Mouse (Mus musculus): ENCODE results near the gene Mcm9. TPM values are rescaled to one million over a fixed set of nuclear protein-coding genes. Genes with fewer than 3 reads are reported as not detected.
A peak's percentile ranks its signal among the peaks of the same experiment; 100 is the strongest.
"Not testable (repeated sequence)": the region's sequence is repeated elsewhere in the genome, so short reads cannot be mapped to it uniquely, and the experiment has no call there.

Gene Mcm9
- polyA plus RNA-seq, 1 experiment from 2014 or later: 14.1 TPM

DNA sequence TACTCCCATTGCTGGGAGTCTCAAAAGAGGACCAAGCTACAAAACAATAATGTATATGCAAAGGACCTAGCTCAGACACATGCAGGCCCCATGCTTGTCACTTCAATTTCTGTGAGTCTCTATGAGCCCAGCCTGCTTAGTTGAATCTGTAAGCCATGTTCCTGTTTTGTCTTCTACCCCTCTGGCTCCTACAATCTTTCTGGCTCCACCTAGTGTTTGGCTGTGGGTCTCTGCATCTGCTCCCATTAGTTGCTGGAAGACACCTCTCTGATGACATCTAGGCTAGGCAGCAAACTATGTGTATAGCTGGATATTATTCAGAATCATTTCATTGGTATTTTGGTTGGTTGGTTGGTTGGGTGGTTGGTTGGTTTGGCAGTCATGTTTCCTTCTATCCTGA, 130.7 kb downstream of the Mcm9 start:
- Histone ChIP-seq H3K27ac (ENCODE audit: poor library complexity, severe bottlenecking) (no peak overlapping the region), H3K4me2 (no peak overlapping the region), H3K27me3 (replicated peaks) (no peaks in the 10 kb centered on the region), H3K36me3 (no peaks in the 10 kb centered on the region), H3K4me1 (replicated peaks) (peaks cover 16% of the 10 kb centered on the region), H3K4me3 (no peak overlapping the region), H3K9me3 (replicated peaks) (peaks cover 9% of the 10 kb centered on the region), H3K9ac (no peak overlapping the region)
- no peak for ATAC-seq (ENCODE audit: insufficient number of reproducible peaks, low FRiP score)

DNA sequence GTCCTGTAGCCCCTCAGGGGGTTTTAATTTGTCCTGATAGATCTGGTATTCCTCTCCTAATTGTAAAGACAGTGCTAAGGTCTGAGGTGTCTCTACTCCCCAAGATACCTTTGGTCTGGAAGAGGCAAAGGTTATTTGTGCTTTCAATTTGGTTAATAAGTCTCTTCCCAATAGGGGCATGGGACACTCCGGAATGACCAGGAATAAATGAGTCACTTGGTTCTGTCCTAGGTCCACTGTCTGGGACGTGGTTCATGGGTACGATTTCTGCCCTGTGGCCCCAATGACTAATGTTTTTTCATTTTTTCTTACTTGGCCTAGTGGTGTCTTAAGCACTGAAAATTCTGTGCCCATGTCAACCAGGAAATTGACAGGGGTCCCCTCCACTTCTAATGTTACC, 134.9 kb downstream of the Mcm9 start:
- H3K27me3 ChIP-seq (replicated peaks); H3K27ac ChIP-seq (ENCODE audit: poor library complexity, severe bottlenecking); H3K4me1 ChIP-seq (replicated peaks); H3K36me3 ChIP-seq; H3K9ac ChIP-seq; ATAC-seq (ENCODE audit: insufficient number of reproducible peaks, low FRiP score); H3K4me3 ChIP-seq; H3K4me2 ChIP-seq: not testable (repeated sequence)
- peaks cover 12% of the 10 kb centered on the region for H3K9me3 ChIP-seq (replicated peaks)
- WGBS: 88% methylated on average over 3 of the region's 3 CpGs

DNA sequence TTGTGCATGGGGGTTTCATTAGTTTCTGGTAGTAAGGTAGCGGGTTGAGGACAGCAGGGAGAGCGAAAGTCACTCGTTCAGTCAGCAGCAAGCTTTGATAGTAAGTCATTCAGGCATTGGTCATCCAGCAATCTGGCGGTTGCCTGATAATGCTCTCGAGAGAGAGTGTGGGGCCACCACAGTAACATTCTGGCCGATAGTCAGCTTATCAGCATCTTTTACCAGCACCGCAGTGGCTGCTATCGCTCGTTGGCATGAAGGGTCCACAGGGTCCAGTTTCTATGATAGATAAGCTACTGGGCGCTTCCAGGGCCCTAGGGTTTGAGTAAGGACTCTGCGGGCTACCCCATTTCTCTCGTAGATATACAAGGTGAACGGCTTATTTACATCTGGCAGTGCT, 136.3 kb downstream of the Mcm9 start:
- Histone ChIP-seq H3K36me3 (no peaks in the 10 kb centered on the region), H3K4me2 (peak overlapping the region; percentile 24), H3K4me1 (replicated peaks) (peaks cover 7% of the 10 kb centered on the region), H3K9ac (no peak overlapping the region), H3K27ac (ENCODE audit: poor library complexity, severe bottlenecking) (no peak overlapping the region), H3K9me3 (replicated peaks) (peaks cover 19% of the 10 kb centered on the region), H3K4me3 (no peak overlapping the region), H3K27me3 (replicated peaks) (no peaks in the 10 kb centered on the region)
- no peak for ATAC-seq (ENCODE audit: insufficient number of reproducible peaks, low FRiP score)
- WGBS: 51% methylated on average over 13 of the region's 13 CpGs

Other genes starting within 250 kb of the Mcm9 start
- gene Asf1a, start 33.7 kb downstream of the Mcm9 start, polyA plus RNA-seq (2016; fragmentation: Nextera tagmentation; extraction: Ambion mirVana): 80.7 and 80.8 TPM in 2 replicates
- 4.1 and 4.3 TPM in 2 replicates for gene Fam184a, start 120.7 kb upstream of the Mcm9 start, polyA plus RNA-seq (2016; fragmentation: Nextera tagmentation; extraction: Ambion mirVana)